Mouse (Mus musculus): ENCODE measurements at regions not wholly inside any gene's neighbourhood (a gene's known extent, or its start where the extent isn't known, plus 50 kb on each side); places are given as distances from the start of the nearest gene placed in this dataset.

GRCm38 (mm10) chr7:133521936-133522335 lies 80.0 kb downstream of the Tex36 start:
- DNase-seq (ENCODE audit: low spot score in 2 of 2) = no peak
- intact Hi-C loops (cut with DNase I) = no loop called here

- no peak for DNase-seq (ENCODE audit: low spot score in 2 of 2)
- intact Hi-C loops (cut with DNase I) = no loop called here
Measured at GRCm38 (mm10) chr7:133518926-133519325, 83.0 kb downstream of the Tex36 start.

GRCm38 (mm10) chr7:133517576-133517975 lies 84.4 kb downstream of the Tex36 start:
- intact Hi-C loops (cut with DNase I) = no loop called here
- DNase-seq (ENCODE audit: low spot score in 2 of 2) = no peak

GRCm38 (mm10) chr7:133510926-133511325 lies 91.0 kb downstream of the Tex36 start:
- no peak for DNase-seq (ENCODE audit: low spot score in 2 of 2)
- intact Hi-C loops (cut with DNase I) = no loop called here

GRCm38 (mm10) chr7:133509486-133509885 lies 92.5 kb downstream of the Tex36 start:
- intact Hi-C loops (cut with DNase I) = no loop called here
- no peak for DNase-seq (ENCODE audit: low spot score in 2 of 2)

- DNase-seq (ENCODE audit: low spot score in 2 of 2) = no peak
- intact Hi-C loops (cut with DNase I) = no loop called here
Measured at GRCm38 (mm10) chr7:133508370-133509012, 93.5 kb downstream of the Tex36 start.

GRCm38 (mm10) chr7:133505628-133506027 lies 96.3 kb downstream of the Tex36 start:
- intact Hi-C loops (cut with DNase I) = no loop called here
- no peak for DNase-seq (ENCODE audit: low spot score in 2 of 2)

GRCm38 (mm10) chr7:133503946-133504345 lies 98.0 kb downstream of the Tex36 start:
- intact Hi-C loops (cut with DNase I) = no loop called here
- DNase-seq (ENCODE audit: low spot score in 2 of 2) = no peak

GRCm38 (mm10) chr7:133502731-133503130 lies 99.2 kb downstream of the Tex36 start:
- DNase-seq (ENCODE audit: low spot score in 2 of 2) = no peak
- intact Hi-C loops (cut with DNase I) = no loop called here

GRCm38 (mm10) chr7:133497551-133497950 lies 104.4 kb downstream of the Tex36 start:
- intact Hi-C loops (cut with DNase I) = no loop called here
- DNase-seq (ENCODE audit: low spot score in 2 of 2) = no peak

GRCm38 (mm10) chr7:133494982-133495550 lies 106.9 kb downstream of the Tex36 start:
- DNase-seq (ENCODE audit: low spot score in 2 of 2) = no peak
- intact Hi-C loops (cut with DNase I) = no loop called here

GRCm38 (mm10) chr7:133494256-133494981 lies 107.5 kb downstream of the Tex36 start:
- intact Hi-C loops (cut with DNase I) = no loop called here

GRCm38 (mm10) chr7:133492626-133493025 lies 109.3 kb downstream of the Tex36 start:
- no peak for DNase-seq (ENCODE audit: low spot score in 2 of 2)
- intact Hi-C loops (cut with DNase I) = no loop called here

More at GRCm38 (mm10) chr7:133494256-133494981, 107.5 kb downstream of the Tex36 start:
- DNase-seq (ENCODE audit: low spot score in 2 of 2) = no peak

- DNase-seq (ENCODE audit: low spot score in 2 of 2) = no peak
- intact Hi-C loops (cut with DNase I) = no loop called here
Measured at GRCm38 (mm10) chr7:133487887-133488630, 113.9 kb downstream of the Tex36 start.

GRCm38 (mm10) chr7:133484430-133484841 lies 117.5 kb downstream of the Tex36 start:
- DNase-seq (ENCODE audit: low spot score in 2 of 2) = peak; percentile 34 to 45
- intact Hi-C loops (cut with DNase I) = no loop called here

- intact Hi-C loops (cut with DNase I) = no loop called here
- DNase-seq (ENCODE audit: low spot score in 2 of 2) = no peak
Measured at GRCm38 (mm10) chr7:133481529-133481928, 120.4 kb downstream of the Tex36 start.

GRCm38 (mm10) chr7:133479679-133480078 lies 122.3 kb downstream of the Tex36 start:
- peak in 1 of 2 experiments; percentile 10 for DNase-seq (ENCODE audit: low spot score in 2 of 2)

GRCm38 (mm10) chr7:133477933-133478332 lies 124.0 kb downstream of the Tex36 start:
- intact Hi-C loops (cut with DNase I) = no loop called here
- DNase-seq (ENCODE audit: low spot score in 2 of 2) = no peak

More at GRCm38 (mm10) chr7:133479679-133480078, 122.3 kb downstream of the Tex36 start:
- intact Hi-C loops (cut with DNase I) = no loop called here

GRCm38 (mm10) chr7:133477221-133477620 lies 124.7 kb downstream of the Tex36 start:
- peak in 1 of 2 experiments; percentile 18 for DNase-seq (ENCODE audit: low spot score in 2 of 2)
- intact Hi-C loops (cut with DNase I) = no loop called here

- intact Hi-C loops (cut with DNase I) = no loop called here
Measured at GRCm38 (mm10) chr7:133471706-133472105, 130.3 kb downstream of the Tex36 start.

More at GRCm38 (mm10) chr7:133471706-133472105, 130.3 kb downstream of the Tex36 start:
- no peak for DNase-seq (ENCODE audit: low spot score in 2 of 2)

Data from left cerebral cortex, postnatal 36 days (tissue).